Mouse (Mus musculus) common myeloid progenitor, adult 5-6 weeks (primary cell): ENCODE results near the gene Ksr1. TPM values are rescaled to one million over a fixed set of nuclear protein-coding genes. Genes with fewer than 3 reads are reported as not detected.
A peak's percentile ranks its signal among the peaks of the same experiment; 100 is the strongest.

ENCODE experiments used
- ATAC-seq: replicated peaks from 2 replicates; pipeline ENCODE4 v1.8.0; 2016; ENCODE audit warnings: low read depth, mild to moderate bottlenecking, moderate TSS enrichment, inconsistent platforms; ENCODE audit not compliant: poor library complexity, severe bottlenecking
- total RNA-seq: library from RNA; stranded (forward); fragments of 200-1000, 187-1606 nt; gene quantifications from 2 replicates; pipeline ENCODE4 v1.2.3, GENCODE M21; 2017

Gene Ksr1
- total RNA-seq, 1 experiment from 2014 or later: 7.9 TPM

DNA sequence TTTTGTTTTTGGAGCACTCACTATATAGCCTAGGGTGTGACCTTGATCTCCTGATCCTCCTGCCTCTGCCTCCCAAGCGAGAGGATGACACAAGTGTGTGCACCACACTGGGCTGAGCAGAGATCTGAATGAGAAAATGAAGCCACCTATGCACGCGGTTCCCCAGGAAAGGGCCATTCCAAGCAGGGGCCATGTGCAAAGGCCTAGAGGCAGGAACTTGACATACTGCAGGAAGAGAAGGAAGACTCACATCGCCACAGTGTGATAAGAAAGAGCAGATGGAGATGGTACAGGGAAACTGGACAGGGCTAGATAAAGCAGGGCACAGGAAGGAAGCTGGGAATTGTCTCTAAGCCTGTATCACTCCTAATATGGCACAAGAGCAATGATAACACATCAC is 3.1 kb upstream of the Ksr1 start:
- no peak for ATAC-seq

DNA sequence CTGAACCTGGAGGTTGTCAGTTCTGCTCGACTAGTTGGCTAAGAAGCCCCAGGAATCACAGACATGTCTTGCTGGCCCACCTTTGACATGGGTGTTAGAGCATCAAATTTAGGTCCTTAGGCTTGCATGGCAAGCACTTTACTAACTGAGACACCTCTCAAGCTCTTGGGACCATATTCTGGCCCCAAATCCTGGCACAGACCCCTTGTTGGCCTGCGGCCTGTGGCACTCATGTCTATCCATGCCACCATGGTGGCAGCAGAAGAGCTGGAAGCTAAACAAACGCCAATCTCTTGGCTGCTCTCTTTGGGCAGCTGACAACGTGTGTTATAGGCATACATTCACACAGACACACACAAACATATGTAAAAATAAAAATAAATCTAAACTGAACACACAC is 2.6 kb upstream of the Ksr1 start:
- ATAC-seq: no peak

DNA sequence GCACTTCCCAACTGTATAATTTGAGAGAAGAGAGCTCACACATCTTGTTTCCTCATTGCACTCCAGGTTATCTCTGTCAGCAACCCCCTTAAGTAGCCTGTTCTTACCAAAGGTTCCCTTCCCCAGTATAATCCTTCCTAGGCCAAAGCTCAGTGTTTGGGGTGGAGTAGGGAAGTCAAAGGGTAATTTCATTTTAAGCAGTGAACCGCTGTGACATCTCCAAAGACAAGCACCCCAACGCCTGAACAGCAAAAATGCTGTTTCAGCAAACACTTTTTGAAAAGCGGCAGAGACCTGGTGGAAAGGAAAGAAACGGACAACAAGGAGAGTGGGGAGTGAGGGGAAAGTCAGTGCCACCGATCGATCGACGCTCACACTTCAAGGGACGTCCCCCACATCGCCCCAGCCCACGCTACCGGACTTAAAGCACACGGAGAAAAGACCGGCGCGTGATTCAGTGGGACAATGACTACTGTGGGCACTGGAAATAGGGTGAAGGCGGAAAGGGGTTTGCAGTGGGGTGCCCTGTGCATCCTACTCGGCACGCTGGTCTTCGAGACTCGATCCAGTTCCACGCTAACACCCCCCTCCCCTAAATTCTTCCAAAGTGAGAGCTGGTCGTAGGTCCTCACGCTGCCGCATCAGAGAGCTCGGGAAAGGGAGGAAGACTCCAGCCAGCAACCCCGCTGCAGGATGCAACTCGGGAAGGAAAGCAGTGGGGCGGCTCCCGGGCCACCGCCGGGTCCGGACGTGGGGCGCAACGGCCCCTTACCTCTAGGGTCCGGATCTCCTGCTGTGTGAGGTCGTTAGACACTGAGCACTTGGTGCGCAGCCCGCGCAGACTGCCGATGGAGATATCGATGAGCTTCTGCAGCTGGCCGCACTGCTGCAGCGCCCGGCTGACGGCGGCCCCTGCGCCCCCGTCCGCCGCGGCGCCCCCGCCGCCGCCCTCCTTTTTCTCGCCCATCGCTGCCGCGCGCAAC is 633 bp downstream of the Ksr1 start:
- ATAC-seq: 0 out of 2 replicates have a peak, but pooled peaks have one; percentile 10

DNA sequence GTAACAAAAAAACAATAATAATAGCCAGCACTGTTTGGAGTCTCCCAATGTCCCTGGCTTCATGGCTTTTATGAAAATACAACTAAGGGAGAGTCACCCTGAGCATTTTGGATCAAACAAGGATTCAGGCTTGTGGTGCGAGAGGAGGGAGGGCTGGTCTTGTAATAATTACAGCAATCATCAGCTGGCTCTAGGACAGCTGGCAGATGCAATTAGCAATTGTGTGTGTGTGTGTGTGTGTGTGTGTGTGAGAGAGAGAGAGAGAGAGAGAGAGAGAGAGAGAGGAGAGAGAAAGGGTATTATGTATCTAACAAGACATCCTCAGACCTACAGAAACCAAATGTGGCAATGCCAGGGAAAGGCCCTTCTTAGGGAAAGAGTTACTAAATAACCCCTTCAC is 1.5 kb downstream of the Ksr1 start:
- no peak for ATAC-seq

DNA sequence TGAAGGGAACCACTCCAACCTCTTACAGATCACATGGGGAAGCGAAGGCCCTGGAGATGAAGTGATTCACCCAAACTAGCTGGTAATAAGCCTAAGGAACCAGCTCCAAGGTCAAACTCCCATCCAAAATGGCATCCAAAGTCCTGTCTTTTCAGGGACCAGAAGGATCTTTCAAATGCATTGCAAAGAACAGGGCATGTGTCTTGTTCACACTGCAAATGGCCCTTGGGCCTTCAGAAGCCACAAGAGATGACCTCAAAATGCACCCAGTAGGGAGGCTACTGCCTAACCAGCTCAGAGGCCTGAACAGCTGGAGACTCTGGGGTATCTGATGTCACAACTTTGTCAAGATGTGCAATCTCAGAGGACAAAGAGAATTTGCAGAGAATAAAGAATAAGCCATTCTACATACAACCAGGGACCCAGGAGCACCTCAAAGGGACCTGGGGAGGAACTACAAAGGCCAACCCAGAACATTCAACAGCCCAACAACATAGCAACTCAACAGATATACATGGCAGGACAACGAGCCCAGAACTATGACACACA is 2.1 kb downstream of the Ksr1 start:
- no peak for ATAC-seq

DNA sequence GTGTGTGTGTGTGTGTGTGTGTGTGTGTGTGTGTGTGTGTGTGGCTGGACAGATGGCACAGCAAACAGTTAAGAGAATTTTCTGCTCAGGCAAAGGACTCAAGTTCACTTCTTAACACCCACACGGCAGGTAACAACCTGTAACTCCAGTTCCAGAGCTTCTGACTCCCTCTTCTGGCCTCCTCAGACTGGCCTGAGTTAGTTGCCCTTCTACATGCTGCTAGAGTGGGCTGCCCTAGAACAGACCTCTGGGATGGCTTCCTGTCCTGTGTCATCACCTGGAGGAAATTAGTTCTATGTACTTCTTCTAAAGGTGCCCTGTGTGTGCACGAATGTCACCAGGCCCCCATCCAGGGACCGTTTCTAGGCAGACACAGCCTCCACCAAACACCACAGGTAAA is 2.9 kb downstream of the Ksr1 start:
- no peak for ATAC-seq

DNA sequence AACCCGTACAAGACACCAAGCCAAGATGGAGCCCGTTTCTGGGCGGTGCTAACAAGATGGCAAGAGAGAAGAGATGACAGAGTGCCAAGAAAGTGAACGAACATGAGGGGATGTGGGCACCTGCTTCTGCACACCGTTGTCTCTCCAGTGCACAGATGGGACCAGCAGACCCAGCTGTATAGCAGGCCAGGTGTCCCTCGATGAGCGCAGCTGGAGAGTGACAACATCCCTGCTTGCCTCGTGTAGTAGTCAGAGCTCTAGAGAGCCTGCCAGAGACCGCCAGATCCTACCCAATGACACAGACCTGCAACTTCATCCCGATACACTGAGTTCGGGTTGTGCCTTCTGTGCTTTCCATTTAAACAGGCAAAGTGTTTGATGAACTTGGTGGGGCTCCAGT is 3.8 kb downstream of the Ksr1 start:
- ATAC-seq: no peak

DNA sequence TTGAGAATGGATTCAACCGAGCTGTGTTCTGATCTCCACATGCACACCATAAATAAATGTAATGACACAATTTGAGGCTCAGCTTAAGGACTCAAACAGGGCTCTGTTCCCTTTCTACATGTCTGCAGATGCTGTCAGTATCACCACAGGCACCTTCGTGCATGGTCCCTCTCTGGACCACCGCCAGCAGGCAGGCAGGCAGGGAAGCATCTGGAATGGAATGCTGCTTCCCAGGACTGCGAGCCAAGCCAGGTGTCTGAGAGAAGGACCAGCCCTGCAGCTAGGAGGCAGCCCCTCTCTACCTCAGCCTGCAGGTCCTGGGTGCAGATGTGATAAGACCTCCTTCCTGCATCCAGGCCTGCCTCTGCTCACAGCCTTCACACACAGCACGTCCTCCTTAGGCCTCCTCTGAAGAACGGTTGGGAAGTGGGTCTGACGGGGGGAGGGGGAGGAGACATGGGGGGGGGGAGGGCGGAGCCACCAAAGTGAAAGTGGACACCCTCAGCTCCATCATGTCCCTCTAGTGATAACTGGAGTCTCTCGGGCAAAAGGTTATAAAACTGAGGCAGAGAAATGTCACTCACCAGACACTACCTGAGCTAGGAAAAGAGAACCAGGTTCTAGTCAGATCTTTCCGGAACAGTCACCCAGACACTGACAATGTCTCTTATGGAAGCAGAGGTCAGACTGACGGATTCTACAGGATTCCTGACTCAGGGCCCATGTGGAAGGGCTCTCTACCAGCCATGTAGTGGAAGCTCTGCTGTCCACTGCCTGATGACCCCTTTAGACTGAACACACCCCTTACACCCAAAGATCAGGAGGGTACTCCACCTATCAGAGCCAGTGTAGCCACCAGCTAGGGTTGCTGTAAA is 4.7 kb downstream of the Ksr1 start:
- ATAC-seq: peak; percentile 13; the same call in 1 of the 2 replicates

DNA sequence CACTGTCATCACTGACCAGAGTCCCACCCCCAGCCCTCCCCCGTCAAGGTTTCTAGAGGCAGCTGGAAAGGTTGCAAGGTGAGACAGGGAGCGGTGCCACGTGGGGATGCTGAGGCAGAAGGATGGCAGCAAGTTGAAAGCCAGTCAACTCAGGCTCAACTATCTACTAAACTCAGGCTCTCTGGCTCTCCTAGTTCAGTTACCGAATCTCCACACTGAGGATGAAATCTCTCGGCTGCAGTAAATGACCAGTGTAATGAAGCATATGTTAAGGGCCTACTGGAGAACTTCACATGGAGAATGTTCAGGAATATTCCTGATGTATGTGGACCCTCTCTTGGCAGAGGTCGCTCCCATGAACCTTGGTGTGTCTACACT is 5.7 kb downstream of the Ksr1 start:
- no peak for ATAC-seq

DNA sequence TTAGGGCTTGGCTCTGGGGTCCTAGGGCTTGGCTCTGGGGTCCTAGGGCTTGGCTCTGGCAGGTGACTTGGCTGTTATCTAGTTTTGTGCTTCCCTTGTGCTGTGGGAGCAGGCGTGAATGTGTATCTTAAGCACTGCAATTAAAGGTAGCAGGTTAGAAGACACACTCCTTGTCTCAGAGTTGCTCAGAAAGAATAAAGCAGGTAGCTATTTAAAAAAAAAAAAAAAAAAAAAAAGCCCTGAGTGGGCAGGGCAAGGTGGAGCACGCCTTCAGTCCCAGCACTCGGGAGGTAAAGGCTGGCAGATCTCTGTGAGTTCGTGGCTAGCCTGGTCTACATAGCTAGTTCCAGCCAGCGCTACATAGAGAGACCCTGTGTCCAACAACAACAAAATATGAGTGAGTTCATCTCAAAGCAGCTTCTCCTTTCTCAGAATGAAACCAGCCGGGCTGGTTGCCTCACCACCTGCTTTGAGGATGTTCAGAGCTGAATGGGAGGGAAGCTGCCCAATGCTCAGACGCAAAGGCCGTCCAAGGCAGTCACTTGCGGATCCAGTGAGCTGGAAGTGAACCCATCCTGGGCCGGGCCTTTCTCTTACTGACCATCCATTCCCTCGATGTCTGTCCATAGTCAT is 6.2 kb downstream of the Ksr1 start:
- peak; percentile 31; the same call in 1 of the 2 replicates for ATAC-seq

DNA sequence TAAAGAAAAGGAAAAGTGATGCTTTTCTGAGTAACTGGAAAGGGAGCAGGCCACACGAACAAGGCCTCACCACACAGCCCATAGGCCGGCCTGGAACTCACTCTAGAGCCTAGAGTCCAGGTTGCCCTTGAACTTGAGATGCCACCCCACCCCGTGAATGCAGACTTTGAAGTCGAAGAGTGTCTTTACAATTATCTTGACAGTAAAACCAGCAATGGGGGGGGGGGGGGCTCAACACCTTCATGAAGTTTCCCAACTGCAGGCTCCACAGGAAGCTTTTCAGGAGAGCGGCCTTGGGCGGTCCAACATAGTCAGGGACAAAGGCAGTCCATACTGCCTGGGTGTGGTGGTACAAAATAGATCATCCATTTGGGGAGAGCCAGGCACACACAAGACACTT is 7.6 kb downstream of the Ksr1 start:
- ATAC-seq: no peak

DNA sequence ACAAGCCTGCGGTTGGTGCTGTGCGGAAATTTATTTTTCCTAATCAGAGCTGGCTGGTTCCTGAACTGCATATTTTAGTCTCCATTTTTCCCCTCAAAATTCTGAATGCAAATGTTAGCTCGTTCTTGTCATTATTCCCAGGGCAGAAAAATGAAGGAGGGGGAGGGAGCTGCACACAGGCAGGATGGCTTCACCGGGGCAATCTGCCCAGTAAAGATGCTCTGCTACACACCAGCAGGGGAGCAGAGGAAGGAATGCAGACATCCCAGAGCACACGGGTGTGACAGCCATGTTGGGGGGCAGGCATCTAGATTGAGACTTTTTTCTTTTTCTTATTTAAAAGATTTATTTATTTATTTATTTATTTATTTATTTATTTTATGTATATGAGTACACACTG is 9.0 kb downstream of the Ksr1 start:
- no peak for ATAC-seq

DNA sequence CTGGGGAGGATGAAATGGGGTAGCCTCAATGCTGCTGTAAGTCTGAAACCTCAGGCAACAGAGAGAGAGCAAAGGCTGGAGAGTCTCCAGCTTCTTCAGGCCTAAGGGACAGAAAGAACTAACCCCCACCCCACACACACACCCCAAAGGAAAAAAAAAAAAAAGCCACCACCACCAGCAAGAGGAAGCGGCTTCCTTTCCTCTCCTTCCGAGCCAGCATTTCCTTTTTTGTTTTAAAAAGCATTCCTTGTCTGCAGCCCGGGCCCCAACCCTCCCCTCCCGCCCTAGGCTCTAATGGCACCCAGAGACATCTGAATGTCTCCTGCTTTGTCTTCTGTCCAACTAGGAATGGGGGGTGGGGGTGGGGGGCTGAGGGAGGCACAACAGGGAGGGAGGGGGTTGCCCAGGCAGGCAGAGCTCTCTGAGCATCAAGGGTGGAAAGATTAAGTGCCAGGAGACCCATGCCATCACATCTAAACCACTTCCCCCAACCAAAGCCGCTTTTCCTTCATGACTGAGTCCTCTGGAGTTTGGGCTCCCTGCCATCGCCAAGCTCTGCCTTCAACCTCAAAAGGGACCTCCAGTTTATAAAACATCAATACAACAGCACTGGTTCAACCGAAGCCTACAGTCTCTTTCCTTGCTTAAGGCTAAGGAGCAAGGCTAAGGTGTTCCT is 10.4 kb downstream of the Ksr1 start:
- ATAC-seq: peak; percentile 51; the same call in 1 of the 2 replicates

DNA sequence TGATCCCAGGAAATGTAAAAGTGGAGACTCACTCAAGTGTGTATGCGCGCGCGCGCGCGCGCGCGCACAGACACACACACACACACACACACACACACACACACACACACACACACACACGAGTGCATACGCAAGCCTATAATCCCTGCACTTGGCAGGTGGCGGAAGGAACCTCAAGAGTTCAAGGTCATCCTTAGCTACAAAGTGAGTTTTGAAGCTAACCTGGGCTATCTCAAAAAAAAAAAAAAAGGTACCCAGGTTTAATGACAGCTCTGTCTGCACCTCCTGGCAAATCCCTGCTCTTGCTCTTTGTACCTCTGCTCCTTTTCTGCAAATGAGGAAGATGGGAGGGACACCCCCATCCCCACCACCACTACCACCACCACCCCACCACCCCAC is 11.1 kb downstream of the Ksr1 start:
- ATAC-seq: no peak

DNA sequence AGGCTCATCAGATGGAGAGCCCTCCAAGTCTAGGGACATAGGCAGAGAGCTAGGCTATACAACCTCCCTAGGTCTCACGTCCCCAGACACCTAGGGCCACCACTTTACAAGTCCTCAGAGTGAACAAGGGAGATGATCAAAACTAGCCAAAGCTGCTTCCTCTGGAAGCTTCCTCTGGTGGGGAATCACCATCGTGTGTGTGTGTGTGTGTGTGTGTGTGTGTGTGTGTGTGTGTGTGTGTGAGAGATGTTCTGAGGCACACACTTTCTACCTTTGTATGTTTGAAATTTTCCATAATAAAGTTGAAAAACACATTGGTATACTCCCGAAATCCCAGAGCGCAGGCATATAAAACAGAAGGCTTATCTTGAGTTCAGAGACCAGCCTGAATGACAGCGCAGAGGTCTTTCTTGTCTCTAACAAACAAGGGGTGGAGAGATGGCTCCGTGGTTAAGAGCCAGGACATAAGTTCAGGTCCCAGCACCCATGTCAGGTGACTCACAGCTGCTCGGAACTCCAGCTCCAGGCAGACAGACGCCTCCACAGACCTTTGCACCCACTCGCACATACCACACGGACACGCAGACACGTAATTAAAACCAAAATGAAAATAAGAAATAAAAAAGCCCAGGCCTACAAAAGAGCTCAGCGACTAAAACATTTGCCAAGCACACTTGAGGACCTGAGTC is 11.6 kb downstream of the Ksr1 start:
- no peak for ATAC-seq

DNA sequence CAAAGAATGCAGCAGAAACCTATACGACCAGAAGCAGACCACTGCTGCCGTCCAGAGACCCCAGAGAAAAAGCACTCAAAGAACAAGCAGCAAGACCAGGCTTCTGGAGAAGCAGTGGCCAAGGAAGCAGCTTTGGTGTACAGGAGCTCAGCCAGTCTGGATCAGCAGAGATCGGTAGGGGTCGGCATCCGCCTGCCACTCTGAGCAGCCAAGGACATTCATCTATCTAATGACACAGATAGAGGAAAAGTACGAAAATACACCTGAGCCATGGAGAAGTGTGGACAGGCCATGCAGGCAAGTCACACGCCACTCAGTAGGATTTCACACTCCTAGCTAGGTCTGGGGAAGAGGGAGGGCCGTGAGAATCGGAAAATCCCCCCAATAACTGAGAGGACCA is 12.2 kb downstream of the Ksr1 start:
- ATAC-seq: no peak

DNA sequence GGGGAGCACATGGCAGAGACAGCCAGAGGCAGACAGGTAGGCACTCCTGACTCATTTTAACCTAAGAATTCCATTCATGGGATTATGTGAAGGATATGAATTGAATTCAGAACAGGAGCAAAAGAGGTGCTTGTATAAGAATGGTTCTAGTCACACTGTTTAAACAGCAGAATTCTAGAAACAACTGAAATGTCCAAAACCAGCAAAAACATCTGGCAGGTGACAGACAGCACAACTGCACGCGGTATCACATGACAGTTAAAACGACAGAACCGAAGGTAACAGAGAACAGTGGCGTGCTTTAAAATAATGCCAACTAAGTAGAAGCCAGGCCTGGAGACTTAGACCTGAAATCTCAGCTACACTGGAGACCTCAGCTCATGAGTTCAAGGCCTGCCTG is 13.2 kb downstream of the Ksr1 start:
- ATAC-seq: no peak

DNA sequence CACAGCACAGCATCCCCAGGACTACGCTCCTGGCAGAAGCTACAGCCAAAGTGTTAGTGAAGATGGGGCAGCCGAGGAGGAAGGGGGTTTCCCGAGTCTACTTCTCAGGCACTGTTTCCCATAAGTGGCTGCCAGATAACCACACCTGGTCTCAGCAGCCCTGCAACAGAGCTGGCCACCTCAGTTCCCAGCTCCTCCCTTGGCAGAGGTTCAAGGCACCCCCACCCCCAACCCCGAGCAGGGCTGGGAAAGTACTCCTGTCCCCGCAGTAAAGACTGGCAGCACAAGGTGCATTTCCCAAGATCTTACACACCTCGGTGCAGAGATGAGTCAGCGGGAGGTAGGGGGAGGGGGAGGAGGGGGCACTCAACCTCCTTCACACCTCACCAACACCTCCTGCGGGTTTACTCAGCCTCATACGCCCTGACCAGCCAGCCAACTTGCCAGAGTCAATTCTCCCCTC is 14.2 kb downstream of the Ksr1 start:
- ATAC-seq: no peak
